Mouse (Mus musculus): ENCODE data around the gene Urod. TPM values are rescaled to one million over a fixed set of nuclear protein-coding genes. Genes with fewer than 3 reads are reported as not detected.

The Urod gene
- polyA plus RNA-seq, 1 experiment from 2014 or later: 115 TPM

- Histone ChIP-seq H3K4me1 (replicated peaks) (peaks cover 12% of the 10 kb centered on the region), H3K27me3 (ENCODE audit: insufficient read depth, poor library complexity, severe bottlenecking) (peaks cover 8% of the 10 kb centered on the region), H3K27ac (no peak overlapping the region), H3K4me3 (no peak overlapping the region), H3K36me3 (peaks cover 23% of the 10 kb centered on the region), H3K9me3 (no peaks in the 10 kb centered on the region)
- WGBS: 79% methylated on average over 3 of the region's 3 CpGs
- no peak for DNase-seq (ENCODE audit: low spot score)
Observed at GRCm38 (mm10) chr4:117007058-117007457, 12.8 kb upstream of the Urod start.

GRCm38 (mm10) chr4:117005611-117006400, 11.6 kb upstream of the Urod start:
- Histone ChIP-seq H3K27ac (no peak overlapping the region), H3K36me3 (peaks cover 32% of the 10 kb centered on the region), H3K27me3 (ENCODE audit: insufficient read depth, poor library complexity, severe bottlenecking) (peaks cover 12% of the 10 kb centered on the region), H3K4me1 (replicated peaks) (peaks cover 12% of the 10 kb centered on the region), H3K9me3 (no peaks in the 10 kb centered on the region), H3K4me3 (no peak overlapping the region)
- no peak for DNase-seq (ENCODE audit: low spot score)
- WGBS: 74% methylated on average over 7 of the region's 7 CpGs

GRCm38 (mm10) chr4:117004649-117005048, 10.4 kb upstream of the Urod start:
- no peaks in the 10 kb centered on the region for H3K9me3 ChIP-seq
- H3K4me1 ChIP-seq (replicated peaks): peaks cover 12% of the 10 kb centered on the region
- DNase-seq (ENCODE audit: low spot score): no peak
- no peak overlapping the region for H3K4me3 ChIP-seq
- peaks cover 12% of the 10 kb centered on the region for H3K27me3 ChIP-seq (ENCODE audit: insufficient read depth, poor library complexity, severe bottlenecking)
- H3K36me3 ChIP-seq: peaks cover 43% of the 10 kb centered on the region
- 88% methylated on average over 4 of the region's 4 CpGs for WGBS
- H3K27ac ChIP-seq: no peak overlapping the region

- H3K36me3 ChIP-seq: peaks cover 60% of the 10 kb centered on the region
- no peak overlapping the region for H3K4me3 ChIP-seq
- H3K27ac ChIP-seq: 0 out of 2 replicates have a peak overlapping the region, but pooled peaks have one; percentile 54
- H3K27me3 ChIP-seq (ENCODE audit: insufficient read depth, poor library complexity, severe bottlenecking): peaks cover 12% of the 10 kb centered on the region
- WGBS: 57% methylated on average over 38 of the region's 38 CpGs
- DNase-seq (ENCODE audit: low spot score): peak; percentile 62
- H3K9me3 ChIP-seq: no peaks in the 10 kb centered on the region
- peaks cover 12% of the 10 kb centered on the region for H3K4me1 ChIP-seq (replicated peaks)
Observed at GRCm38 (mm10) chr4:117002543-117003521, 8.6 kb upstream of the Urod start.

GRCm38 (mm10) chr4:117001957-117002356, 7.7 kb upstream of the Urod start:
- Histone ChIP-seq H3K36me3 (peaks cover 60% of the 10 kb centered on the region), H3K27me3 (ENCODE audit: insufficient read depth, poor library complexity, severe bottlenecking) (peaks cover 14% of the 10 kb centered on the region), H3K9me3 (no peaks in the 10 kb centered on the region), H3K4me3 (no peak overlapping the region), H3K27ac (no peak overlapping the region), H3K4me1 (replicated peaks) (peaks cover 12% of the 10 kb centered on the region)
- DNase-seq (ENCODE audit: low spot score): no peak
- 90% methylated on average over 16 of the region's 16 CpGs for WGBS

- DNase-seq (ENCODE audit: low spot score): no peak
- no peak overlapping the region for H3K4me3 ChIP-seq
- WGBS: 93% methylated on average over 17 of the region's 17 CpGs
Observed at GRCm38 (mm10) chr4:116999513-117000154, 5.4 kb upstream of the Urod start.

GRCm38 (mm10) chr4:116995798-116996135, 1.6 kb upstream of the Urod start:
- Histone ChIP-seq H3K27me3 (ENCODE audit: insufficient read depth, poor library complexity, severe bottlenecking) (peaks cover 11% of the 10 kb centered on the region), H3K4me1 (replicated peaks) (peaks cover 36% of the 10 kb centered on the region), H3K4me3 (peak overlapping the region; percentile 90), H3K9me3 (no peaks in the 10 kb centered on the region), H3K36me3 (peaks cover 29% of the 10 kb centered on the region), H3K27ac (peak overlapping the region; percentile 85)
- under 1% methylated on average over 16 of the region's 16 CpGs for WGBS
- DNase-seq (ENCODE audit: low spot score): peak; percentile 37

More at GRCm38 (mm10) chr4:116999513-117000154, 5.4 kb upstream of the Urod start:
- peaks cover 59% of the 10 kb centered on the region for H3K36me3 ChIP-seq
- H3K4me1 ChIP-seq (replicated peaks): peaks cover 33% of the 10 kb centered on the region
- no peaks in the 10 kb centered on the region for H3K9me3 ChIP-seq
- H3K27me3 ChIP-seq (ENCODE audit: insufficient read depth, poor library complexity, severe bottlenecking): peaks cover 23% of the 10 kb centered on the region
- no peak overlapping the region for H3K27ac ChIP-seq

GRCm38 (mm10) chr4:116995131-116995797, 1.1 kb upstream of the Urod start, which contains the start of gene Hectd3:
Gene Hectd3 (plus strand): TSS chr4:116995317.
- peak; percentile 79 for DNase-seq (ENCODE audit: low spot score)
- H3K4me3 ChIP-seq: peak within 1 kb of the TSS; percentile 90
- H3K27me3 ChIP-seq (ENCODE audit: insufficient read depth, poor library complexity, severe bottlenecking): peaks cover 11% of the 10 kb centered on the region
- H3K27ac ChIP-seq: peak within 1 kb of the TSS; percentile 85
- H3K36me3 ChIP-seq: peaks cover 29% of the 10 kb centered on the region
- peaks cover 36% of the 10 kb centered on the region for H3K4me1 ChIP-seq (replicated peaks)
- under 1% methylated on average over 58 of the region's 58 CpGs for WGBS
- H3K9me3 ChIP-seq: no peaks in the 10 kb centered on the region

GRCm38 (mm10) chr4:116991366-116991765, 2.8 kb downstream of the Urod start:
- Histone ChIP-seq H3K4me1 (replicated peaks) (peaks cover 30% of the 10 kb centered on the region), H3K27ac (no peak overlapping the region), H3K36me3 (peaks cover 45% of the 10 kb centered on the region), H3K4me3 (no peak overlapping the region; the same call in 1 of the 2 replicates), H3K9me3 (no peaks in the 10 kb centered on the region), H3K27me3 (ENCODE audit: insufficient read depth, poor library complexity, severe bottlenecking) (0 out of 2 replicates have a peak, but pooled peaks cover 3% of the 10 kb centered on the region)
- 15% methylated on average over 7 of the region's 7 CpGs for WGBS
- DNase-seq (ENCODE audit: low spot score): peak; percentile 81

- Histone ChIP-seq H3K4me3 (no peak overlapping the region), H3K27me3 (ENCODE audit: insufficient read depth, poor library complexity, severe bottlenecking) (no peaks in the 10 kb centered on the region), H3K9me3 (no peaks in the 10 kb centered on the region), H3K4me1 (replicated peaks) (peaks cover 15% of the 10 kb centered on the region), H3K27ac (no peak overlapping the region), H3K36me3 (peaks cover 61% of the 10 kb centered on the region)
- WGBS: 62% methylated on average over 6 of the region's 6 CpGs
- no peak for DNase-seq (ENCODE audit: low spot score)
Observed at GRCm38 (mm10) chr4:116989731-116990130, 4.5 kb downstream of the Urod start.

GRCm38 (mm10) chr4:116987122-116987456, 7.1 kb downstream of the Urod start:
- DNase-seq (ENCODE audit: low spot score): no peak
- Histone ChIP-seq H3K9me3 (no peaks in the 10 kb centered on the region), H3K36me3 (peaks cover 65% of the 10 kb centered on the region), H3K27me3 (ENCODE audit: insufficient read depth, poor library complexity, severe bottlenecking) (no peaks in the 10 kb centered on the region), H3K27ac (no peak overlapping the region), H3K4me1 (replicated peaks) (no peaks in the 10 kb centered on the region), H3K4me3 (no peak overlapping the region)
- WGBS: 79% methylated on average over 5 of the region's 5 CpGs
